Mouse (Mus musculus) lung, embryonic 14.5 days (tissue): ENCODE data around the gene Tle4. TPM values are rescaled to one million over a fixed set of nuclear protein-coding genes. Genes with fewer than 3 reads are reported as not detected.
A peak's percentile ranks its signal among the peaks of the same experiment; 100 is the strongest.

Source experiments
- ATAC-seq: fragments of 200-750 bp; cut with Nextera tagmentation; 2 replicates; pipeline ENCODE4 v1.8.0; 2017; ENCODE audit warnings: mild to moderate bottlenecking, moderate TSS enrichment, moderate library complexity; ENCODE audit not compliant: insufficient read depth
- DNase-seq: peaks from one replicate; pipeline ENCODE4 v3.0.0-alpha.2; 2015
- H3K27ac ChIP-seq: fragments of 300-500 bp; sonication (generic); 2 replicates; pipeline ENCODE4 v1.5.1; 2014; ENCODE audit warnings: low read depth, mild to moderate bottlenecking, moderate library complexity
- H3K27me3 ChIP-seq: fragments of 300-500 bp; sonication (generic); 2 replicates; pipeline ENCODE4 v1.6.1; 2014; ENCODE audit warnings: low read length, control low read depth; ENCODE audit not compliant: insufficient read depth
- H3K36me3 ChIP-seq: fragments of 300-500 bp; sonication (generic); 2 replicates; pipeline ENCODE4 v1.6.1; 2014; ENCODE audit warnings: control low read depth; ENCODE audit not compliant: insufficient read depth
- H3K4me1 ChIP-seq: fragments of 300-500 bp; sonication (generic); 2 replicates; pipeline ENCODE4 v1.6.1; 2014; ENCODE audit warnings: antibody characterized with exemption, control low read depth; ENCODE audit not compliant: insufficient read depth
- H3K4me2 ChIP-seq: fragments of 300-500 bp; sonication (generic); 2 replicates; pipeline ENCODE4 v1.6.1; 2014; ENCODE audit warnings: mild to moderate bottlenecking
- H3K4me3 ChIP-seq: fragments of 300-500 bp; sonication (generic); 2 replicates; pipeline ENCODE4 v1.5.1; 2014; ENCODE audit warnings: low read depth, low read length
- H3K9ac ChIP-seq: fragments of 300-500 bp; sonication (generic); 2 replicates; pipeline ENCODE4 v1.6.1; 2014
- H3K9me3 ChIP-seq: fragments of 300-500 bp; sonication (generic); 2 replicates; pipeline ENCODE4 v1.6.1; 2016; ENCODE audit warnings: low read depth, low read length, control low read depth
- CTCF ChIP-seq: IDR thresholded peaks from 2 replicates; pipeline ENCODE4 v1.5.1; 2016; ENCODE audit warnings: antibody characterized with exemption, low read depth
- WGBS: fragments of 180-500 bp; shearing (Covaris S2); extraction: QIAGEN DNeasy Blood & Tissue Kit; methylation state at CpG from one replicate; pipeline ENCODE4 v1.1.7; 2014; 5-methylcytosine and 5-hydroxymethylcytosine counted together
- polyA plus RNA-seq: library from polyadenylated mRNA; unstranded; fragments of >200 nt; fragmentation: Nextera tagmentation; extraction: Ambion mirVana; gene quantifications from 2 replicates; pipeline ENCODE4 v1.2.1, GENCODE M21; 2014

The Tle4 gene
- polyA plus RNA-seq, 1 experiment from 2014 or later = 16.9 TPM

DNA sequence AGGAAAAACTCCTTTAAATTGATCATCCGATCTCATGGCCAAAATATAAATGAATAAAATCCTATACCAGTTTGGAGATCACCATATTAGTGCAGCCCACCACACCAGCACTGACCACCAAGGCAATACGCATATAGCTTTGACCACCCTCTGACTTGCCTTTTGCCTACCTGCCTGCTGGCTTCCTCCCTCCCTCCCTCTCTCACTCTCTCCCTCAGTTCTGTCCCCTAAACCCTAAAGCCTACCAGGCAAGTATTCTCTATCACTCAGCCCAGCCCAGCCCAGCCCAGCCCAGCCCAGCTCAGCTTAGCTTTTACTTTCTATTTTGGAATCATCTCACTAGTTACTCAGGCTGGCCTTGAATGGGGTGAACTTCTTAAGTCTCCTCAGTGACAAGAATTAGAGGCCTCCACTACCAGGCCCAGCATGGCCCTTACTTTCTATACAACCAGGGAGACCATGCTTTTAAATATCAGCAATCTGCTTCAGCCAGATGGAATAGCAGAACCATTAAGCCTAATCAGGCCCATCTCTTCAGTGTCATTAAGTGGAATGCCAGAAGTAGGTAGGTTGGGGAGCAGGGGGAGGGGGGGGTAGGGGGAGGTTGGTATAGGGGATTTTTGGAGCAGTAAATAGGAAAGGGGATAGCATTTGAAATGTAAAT lies 91.8 kb downstream of the Tle4 start:
- ATAC-seq = no peak
- WGBS = 89% methylated on average over 2 of the region's 2 CpGs
- H3K36me3 ChIP-seq = no peaks in the 10 kb centered on the region

GRCm38 (mm10) chr19:14505401-14505800 lies 92.5 kb downstream of the Tle4 start:
- Histone ChIP-seq H3K9ac (no peak overlapping the region), H3K4me2 (no peak overlapping the region), H3K4me3 (no peak overlapping the region), H3K27ac (no peak overlapping the region), H3K27me3 (no peaks in the 10 kb centered on the region), H3K9me3 (no peaks in the 10 kb centered on the region), H3K4me1 (no peaks in the 10 kb centered on the region), H3K36me3 (no peaks in the 10 kb centered on the region)
- DNase-seq (no peak), ATAC-seq (no peak)
- no peak for TF ChIP-seq CTCF
- WGBS = 65% methylated on average over 3 of the region's 3 CpGs

More for the DNA sequence above, 91.8 kb downstream of the Tle4 start:
- H3K27ac ChIP-seq = no peak overlapping the region
- DNase-seq = no peak
- no peak overlapping the region for H3K9ac ChIP-seq
- H3K4me1 ChIP-seq = no peaks in the 10 kb centered on the region
- no peak overlapping the region for H3K4me2 ChIP-seq
- no peak overlapping the region for H3K4me3 ChIP-seq
- no peaks in the 10 kb centered on the region for H3K27me3 ChIP-seq
- TF ChIP-seq CTCF = no peak
- no peaks in the 10 kb centered on the region for H3K9me3 ChIP-seq

- ATAC-seq = no peak
- H3K4me2 ChIP-seq = no peak overlapping the region
- no peak overlapping the region for H3K4me3 ChIP-seq
- no peaks in the 10 kb centered on the region for H3K9me3 ChIP-seq
- H3K27me3 ChIP-seq = no peaks in the 10 kb centered on the region
- no peak overlapping the region for H3K27ac ChIP-seq
- no peaks in the 10 kb centered on the region for H3K4me1 ChIP-seq
- 65% methylated on average over 6 of the region's 6 CpGs for WGBS
- no peak overlapping the region for H3K9ac ChIP-seq
- no peaks in the 10 kb centered on the region for H3K36me3 ChIP-seq
- no peak for TF ChIP-seq CTCF
- no peak for DNase-seq
Observed at GRCm38 (mm10) chr19:14503862-14504261, 94.0 kb downstream of the Tle4 start.

- WGBS = 31% methylated on average over 7 of the region's 7 CpGs
Observed at GRCm38 (mm10) chr19:14502234-14502633, 95.6 kb downstream of the Tle4 start.

DNA sequence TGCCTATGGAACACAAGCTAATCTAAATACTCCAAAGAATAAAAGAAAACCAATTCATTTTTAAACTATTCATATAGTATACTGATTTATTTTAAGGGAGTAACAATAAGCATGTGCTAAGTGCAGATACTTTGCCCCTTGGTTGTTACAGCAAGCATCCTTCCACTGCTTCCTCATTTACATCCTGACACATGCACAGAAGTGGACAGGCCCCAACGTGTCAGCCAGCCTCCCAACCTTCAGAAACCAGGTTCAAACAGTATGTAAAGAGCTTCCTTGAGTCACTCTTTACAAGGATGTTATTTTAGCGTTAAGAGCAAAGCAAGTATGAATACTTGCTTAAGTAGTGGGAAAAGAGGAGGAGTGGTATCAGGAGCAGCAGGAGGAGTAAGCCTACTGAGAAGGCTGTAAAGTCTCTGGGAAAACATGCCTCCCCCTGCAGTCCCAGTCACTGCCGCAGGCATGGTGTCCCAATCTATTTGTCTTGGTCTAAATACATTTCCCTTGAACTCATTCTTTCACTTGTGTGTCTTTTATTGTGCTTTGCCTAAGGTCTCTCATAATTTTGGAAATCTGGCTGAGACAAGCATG lies 97.9 kb downstream of the Tle4 start:
- no peak for TF ChIP-seq CTCF

More at GRCm38 (mm10) chr19:14502234-14502633, 95.6 kb downstream of the Tle4 start:
- no peaks in the 10 kb centered on the region for H3K27me3 ChIP-seq
- no peak overlapping the region for H3K4me2 ChIP-seq
- no peak overlapping the region for H3K9ac ChIP-seq
- peak; percentile 33 for DNase-seq
- H3K36me3 ChIP-seq = no peaks in the 10 kb centered on the region
- no peak for ATAC-seq
- H3K4me3 ChIP-seq = no peak overlapping the region
- H3K27ac ChIP-seq = no peak overlapping the region
- H3K9me3 ChIP-seq = no peaks in the 10 kb centered on the region
- TF ChIP-seq CTCF = no peak
- no peaks in the 10 kb centered on the region for H3K4me1 ChIP-seq

GRCm38 (mm10) chr19:14493047-14493446 lies 104.8 kb downstream of the Tle4 start:
- H3K9me3 ChIP-seq = no peaks in the 10 kb centered on the region
- no peaks in the 10 kb centered on the region for H3K27me3 ChIP-seq
- ATAC-seq = no peak
- H3K4me2 ChIP-seq = no peak overlapping the region
- WGBS = 86% methylated on average over 3 of the region's 3 CpGs
- H3K4me3 ChIP-seq = no peak overlapping the region
- no peak overlapping the region for H3K27ac ChIP-seq
- DNase-seq = no peak
- H3K9ac ChIP-seq = no peak overlapping the region
- no peaks in the 10 kb centered on the region for H3K4me1 ChIP-seq
- TF ChIP-seq CTCF = no peak
- no peaks in the 10 kb centered on the region for H3K36me3 ChIP-seq

More for the DNA sequence above, 97.9 kb downstream of the Tle4 start:
- Histone ChIP-seq H3K4me3 (no peak overlapping the region), H3K36me3 (no peaks in the 10 kb centered on the region), H3K9ac (no peak overlapping the region), H3K4me2 (no peak overlapping the region), H3K9me3 (no peaks in the 10 kb centered on the region), H3K4me1 (no peaks in the 10 kb centered on the region), H3K27ac (no peak overlapping the region), H3K27me3 (no peaks in the 10 kb centered on the region)
- DNase-seq (no peak), ATAC-seq (no peak)
- WGBS = 21% methylated on average over 3 of the region's 3 CpGs

DNA sequence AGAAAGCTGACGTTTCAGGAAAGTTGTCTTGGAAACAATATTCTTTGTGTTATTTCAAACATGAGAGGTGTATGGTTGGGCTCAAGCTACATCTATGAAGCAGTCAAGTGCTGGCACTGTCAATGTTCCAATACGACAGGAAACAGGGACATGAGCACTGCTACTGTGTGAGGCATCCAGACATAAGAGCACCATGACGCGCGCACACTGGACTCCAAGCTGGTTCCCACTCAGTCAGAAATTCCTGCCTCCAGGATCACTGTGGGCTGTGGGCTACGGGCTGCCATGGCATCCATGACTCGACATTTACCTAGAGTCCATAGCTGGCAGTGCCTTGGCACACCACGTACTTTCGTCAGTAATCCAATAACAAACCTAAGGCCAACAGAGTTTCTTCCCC lies 110.7 kb downstream of the Tle4 start:
- ATAC-seq (no peak), DNase-seq (no peak)
- no peak for TF ChIP-seq CTCF
- Histone ChIP-seq H3K27ac (no peak overlapping the region), H3K4me3 (no peak overlapping the region), H3K27me3 (no peaks in the 10 kb centered on the region), H3K36me3 (no peaks in the 10 kb centered on the region), H3K9me3 (no peaks in the 10 kb centered on the region), H3K4me2 (no peak overlapping the region), H3K4me1 (no peaks in the 10 kb centered on the region), H3K9ac (no peak overlapping the region)
- WGBS = 82% methylated on average over 9 of the region's 9 CpGs
